Mouse (Mus musculus) lung, adult 18-20 months (tissue): ENCODE results near the gene Glud1.
"Not testable (repeated sequence)": the region's sequence is repeated elsewhere in the genome, so short reads cannot be mapped to it uniquely, and the experiment has no call there.

Experiments
- DNase-seq, 2 experiments: peaks; one replicate each; pipeline ENCODE4 v3.0.0; 2022; ENCODE audit warnings: mixed read lengths in 2 of 2

Glud1 gene

DNA sequence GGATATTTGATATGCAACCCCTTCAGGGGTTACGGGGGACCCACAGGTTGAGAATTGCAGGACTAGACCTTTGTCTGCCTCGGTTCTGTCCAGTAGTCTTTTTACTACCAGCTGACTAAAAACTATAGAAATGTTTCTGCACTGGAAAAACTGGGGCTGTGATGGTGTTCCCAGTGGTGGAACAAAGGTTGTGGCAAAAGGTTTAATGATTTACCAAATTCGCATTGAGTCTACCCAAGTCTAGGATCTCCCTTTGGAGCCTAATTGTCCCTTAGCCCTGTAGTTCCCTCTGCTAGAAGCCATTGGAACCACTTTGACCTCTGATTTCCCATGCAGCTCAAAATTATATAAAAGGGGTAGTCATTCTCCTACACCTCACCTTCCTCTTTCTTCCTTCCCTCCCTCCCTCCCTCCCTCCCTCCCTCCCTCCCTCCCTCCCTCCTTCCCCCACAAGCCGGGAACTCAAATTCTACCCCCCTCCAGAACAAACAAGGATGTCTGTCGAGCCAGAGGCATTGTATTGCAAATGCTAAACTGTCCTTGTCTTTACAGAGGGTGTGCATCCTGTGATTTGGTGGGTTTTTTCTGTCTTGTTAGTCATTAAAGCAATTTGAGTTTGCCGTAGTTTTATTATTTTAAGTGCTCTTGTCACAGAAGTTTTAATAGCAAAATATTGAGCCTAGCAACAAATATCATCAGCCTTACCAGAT, 2.0 kb downstream of the Glud1 start:
- DNase-seq, result no peak

DNA sequence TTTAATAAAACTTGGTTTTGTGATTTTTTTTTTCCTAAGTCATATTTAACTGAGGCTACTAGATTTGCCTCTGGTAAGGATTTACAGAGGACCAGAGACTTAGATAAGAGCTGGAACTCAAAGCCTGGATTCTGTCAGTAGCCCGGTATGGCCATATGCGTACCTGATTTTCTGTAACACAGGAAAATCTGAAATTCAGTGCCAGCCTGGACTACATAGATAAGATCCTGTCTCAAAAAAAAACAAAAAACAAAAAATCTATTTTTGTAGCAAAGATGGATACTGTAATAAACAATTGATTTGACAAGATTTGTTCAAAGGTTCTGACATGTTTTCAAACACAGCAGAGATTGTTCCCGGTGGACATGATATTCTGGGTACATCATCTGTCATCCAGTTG, 3.1 kb downstream of the Glud1 start:
- no peak for DNase-seq

DNA sequence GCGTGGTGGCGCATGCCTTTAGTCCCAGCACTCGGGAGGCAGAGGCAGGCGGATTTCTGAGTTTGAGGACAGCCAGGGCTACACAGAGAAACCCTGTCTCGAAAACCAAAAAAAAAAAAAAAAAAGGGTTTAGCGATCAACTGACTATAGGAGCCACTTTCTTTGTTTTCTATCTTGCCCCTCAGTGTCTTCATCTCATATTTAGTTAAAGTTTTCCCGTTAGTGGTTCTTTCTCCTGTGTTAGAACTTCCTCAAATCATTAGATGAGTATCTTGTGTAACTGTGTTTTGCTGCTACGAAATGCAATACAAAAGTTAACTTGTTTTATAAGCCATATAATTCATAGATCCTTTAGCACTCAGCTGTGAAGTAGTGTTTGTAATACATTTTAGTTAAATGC, 3.9 kb downstream of the Glud1 start:
- DNase-seq, result not testable (repeated sequence)

DNA sequence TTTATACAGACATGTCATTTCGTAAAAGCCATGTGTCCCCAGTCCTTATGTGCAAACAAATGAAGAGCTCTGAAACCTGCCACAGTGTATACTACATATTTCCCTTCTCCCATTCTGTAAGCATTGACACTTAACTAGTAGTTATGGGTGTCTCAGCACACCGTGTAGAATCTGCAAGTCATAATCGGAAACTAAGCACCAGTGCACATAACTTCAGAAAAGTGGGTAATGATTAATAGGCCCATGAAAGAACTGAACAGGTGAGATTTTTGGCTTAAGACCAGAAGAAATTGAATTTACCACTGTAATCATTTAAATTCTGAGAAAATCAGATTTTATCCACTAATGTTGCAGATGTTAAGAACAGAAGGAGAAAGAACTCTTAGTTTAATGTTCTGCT, 4.3 kb downstream of the Glud1 start:
- DNase-seq, result no peak

DNA sequence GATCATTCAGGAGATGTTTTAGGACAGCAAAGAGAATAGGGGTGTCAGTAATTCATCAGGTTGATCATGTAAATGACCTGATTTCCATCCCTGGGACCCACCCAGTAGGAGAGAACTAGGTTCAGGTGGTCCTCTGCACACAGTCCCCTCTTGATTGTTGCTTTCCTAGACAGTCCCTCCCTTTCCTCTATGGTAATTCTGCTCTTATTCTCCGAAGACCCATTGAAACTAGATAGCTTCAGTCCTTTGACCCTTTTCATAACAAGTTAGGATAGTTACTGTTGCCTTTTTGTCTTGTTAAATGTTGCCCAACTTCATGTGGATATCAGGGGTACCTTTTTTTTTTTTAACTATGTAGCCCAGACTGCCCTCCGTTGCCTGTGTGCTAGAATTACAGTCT, 5.8 kb downstream of the Glud1 start:
- DNase-seq, result no peak

DNA sequence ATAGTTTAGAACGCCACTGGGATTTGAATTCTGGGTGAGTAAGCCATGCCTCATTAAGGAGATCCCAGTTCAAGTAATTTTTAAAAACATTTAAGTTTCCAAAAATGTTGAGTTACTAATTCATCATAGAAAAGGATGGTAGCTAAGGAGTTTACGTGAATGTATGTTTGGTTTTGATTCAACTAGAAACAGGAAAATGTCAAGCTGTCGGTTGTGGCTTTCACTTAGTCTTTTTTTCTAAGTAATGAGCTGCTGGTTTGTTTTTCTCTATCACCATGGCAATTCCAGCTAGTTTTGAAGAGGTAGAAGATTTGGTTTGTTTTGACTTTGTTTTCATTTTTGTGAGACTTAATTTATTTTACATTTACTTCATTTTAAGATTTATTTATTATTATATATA, 6.9 kb downstream of the Glud1 start:
- no peak for DNase-seq

DNA sequence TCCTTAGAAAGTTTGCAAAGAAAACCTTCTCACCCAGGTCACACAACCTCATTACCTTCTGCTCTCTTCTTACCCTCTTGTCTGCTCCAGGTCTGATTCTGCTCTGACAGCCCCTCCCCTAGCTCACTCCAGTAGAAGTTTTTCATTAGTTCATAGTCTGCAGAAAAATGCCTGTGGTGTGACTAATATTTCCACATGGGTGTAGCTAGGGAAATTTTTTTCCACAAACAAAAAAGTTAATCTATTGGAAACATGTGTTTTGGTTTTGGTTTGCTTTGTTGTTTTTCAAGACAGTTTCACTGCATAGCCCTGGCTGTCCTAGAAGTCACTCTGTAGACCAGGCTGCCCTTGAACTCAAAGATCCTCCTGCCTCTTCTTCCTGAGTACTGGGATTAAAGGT, 7.6 kb downstream of the Glud1 start:
- no peak for DNase-seq

DNA sequence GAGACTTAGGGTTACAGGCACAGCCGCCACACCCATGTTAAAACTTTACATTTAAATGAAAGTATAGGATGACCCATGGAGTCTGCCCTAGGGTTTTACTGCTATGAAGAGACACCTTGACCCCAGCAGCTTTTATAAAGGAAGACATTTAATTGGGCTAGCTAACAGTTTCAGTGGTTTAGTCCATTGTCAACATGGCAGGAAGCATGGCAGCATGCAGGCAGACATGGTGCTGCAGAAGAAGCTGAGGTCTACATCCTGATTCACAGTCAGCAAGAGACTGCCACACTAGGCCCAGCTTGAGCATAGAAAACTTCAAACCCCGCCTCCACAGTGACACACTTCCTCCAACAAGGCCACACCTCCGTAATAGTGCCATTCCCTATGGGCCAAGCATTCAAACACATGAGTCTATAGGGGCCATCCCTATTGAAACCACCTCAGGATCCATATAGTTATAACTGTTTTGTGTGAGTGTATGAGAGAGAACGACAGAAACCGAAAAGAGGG, 13.1 kb downstream of the Glud1 start:
- DNase-seq, result no peak

DNA sequence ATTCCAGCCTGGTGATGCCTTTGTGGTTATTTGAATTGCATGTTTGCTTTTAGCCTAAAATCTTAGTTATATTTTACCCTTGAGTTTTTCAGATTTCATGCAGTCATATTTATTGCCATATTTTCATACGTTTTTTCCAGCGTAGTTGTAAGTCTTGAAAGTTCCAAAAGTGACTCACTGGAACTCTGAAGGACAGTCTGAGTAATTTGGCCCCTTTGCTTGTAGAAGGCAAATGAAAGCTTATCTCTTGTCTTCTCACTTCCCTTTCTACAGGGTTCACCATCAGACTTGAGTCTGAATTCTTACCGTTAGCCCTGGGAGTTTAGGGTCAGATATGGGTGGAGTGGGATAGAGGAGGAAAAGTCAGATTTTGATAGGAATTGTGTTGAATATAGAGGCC, 16.1 kb downstream of the Glud1 start:
- no peak for DNase-seq

DNA sequence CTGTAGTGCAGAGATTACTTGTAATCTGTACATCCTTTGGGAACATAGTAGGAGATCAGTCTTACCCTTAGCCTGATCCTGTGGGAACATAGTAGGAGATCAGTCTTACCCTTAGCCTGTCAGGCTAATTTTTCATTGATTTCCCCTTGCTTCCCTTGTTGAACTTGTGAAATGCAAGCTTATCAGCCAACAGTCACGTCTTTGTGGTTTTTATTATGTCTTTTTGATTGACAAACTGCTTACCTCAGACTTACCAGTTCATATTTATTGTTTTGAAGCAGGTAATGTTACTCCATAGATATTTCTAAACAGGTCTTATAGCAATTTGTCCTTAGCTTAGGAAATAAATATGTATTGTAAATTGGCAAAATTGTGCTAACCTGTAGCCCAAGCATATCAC, 17.1 kb downstream of the Glud1 start:
- no peak for DNase-seq

DNA sequence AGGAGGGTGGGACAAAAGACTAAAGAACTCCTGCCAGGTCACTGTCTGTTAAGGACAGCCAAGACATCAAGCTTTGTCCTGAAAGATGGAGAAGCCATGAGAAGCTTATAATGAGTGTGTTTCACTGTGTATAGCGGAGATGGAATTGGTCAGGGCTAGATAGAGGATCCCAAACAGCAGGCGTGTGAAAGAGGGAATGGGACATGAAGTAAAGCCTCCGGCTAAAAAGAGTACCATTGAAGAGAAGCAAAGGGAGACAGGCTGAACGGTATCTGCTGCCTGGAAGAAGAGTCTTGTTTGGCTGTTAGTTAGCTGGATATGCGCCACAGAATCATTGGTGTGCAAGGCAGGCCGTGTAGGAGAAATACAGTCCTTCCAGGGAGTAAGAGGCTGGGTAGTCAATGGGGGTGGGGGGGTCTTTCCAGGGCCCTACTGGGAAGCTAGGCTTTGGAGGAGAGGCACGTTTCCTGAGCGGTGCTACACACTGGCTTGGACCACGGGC, 20.2 kb downstream of the Glud1 start:
- DNase-seq, result no peak

DNA sequence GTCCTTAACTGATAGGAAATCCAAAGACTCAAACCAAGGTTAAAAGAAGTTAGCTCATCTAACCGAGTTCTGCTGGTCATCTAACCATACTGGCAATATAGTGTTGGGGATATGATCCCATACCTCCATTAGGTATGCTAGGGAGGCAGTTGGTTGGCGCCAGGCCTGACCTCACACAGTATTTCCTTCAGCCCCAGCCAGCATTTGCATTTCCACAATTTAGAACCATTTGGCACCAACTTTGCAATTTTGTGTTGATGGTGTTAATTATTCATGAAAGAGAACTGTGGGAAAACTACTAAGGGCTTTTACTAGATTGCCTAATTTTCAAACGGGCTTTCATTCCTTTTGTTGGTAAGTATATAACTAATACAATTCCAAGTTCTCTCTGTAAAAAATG, 21.4 kb downstream of the Glud1 start:
- no peak for DNase-seq

DNA sequence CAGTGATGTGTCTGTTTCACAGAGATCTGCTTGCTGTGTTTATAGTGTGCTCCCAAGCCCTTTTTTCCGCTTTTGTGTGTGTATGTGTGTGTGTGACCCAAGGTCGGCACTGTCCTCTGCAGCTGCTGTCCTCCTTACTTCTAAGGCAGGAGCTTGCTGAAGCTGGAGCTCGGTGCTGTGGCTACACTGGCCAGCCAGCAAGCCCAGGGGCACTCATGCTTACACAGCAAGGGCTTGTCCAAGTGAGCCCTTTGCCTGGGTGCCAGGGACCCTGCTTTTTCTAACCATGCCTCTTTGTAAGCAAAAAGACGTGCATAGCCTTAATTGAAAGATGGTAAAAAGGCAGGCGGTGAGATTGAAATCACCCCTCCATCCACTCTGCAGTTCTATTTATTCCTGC, 21.9 kb downstream of the Glud1 start:
- DNase-seq, result no peak

DNA sequence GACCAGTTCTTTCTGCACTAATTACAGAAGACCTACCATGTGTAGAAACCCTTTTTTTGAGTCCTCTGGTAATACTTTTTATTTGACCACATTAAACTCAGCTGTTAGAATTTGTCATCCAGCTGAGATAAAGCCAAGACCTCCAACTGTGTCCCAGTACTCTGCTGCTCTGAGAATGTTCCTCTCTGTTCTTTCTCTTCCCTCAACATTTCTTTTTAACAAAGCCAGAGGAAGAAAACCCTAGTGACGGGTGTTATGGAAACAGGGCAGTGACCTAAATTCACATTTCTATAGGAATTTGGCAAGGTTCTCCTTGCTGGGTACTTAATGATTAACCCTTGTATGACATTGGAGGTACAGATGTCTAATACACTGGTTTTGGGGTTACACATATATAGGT, 28.9 kb downstream of the Glud1 start:
- no peak for DNase-seq

DNA sequence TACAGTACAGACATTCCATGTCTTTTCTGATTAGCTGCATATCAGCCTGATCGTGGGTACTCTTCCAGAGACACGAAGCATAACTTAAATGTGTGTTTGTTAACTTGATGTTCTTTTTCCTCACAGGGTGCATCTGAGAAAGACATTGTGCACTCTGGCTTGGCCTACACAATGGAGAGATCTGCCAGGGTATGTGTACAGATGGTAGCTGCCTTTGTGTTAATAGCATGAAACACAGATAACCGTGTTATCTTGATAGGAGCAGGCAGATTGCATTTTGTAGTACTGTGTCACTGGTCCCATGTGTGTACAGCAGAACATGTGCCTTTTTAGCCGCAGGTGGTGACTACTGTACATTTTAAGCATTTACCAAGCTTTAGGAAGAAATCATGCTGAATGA, 31.5 kb downstream of the Glud1 start:
- DNase-seq, result no peak

DNA sequence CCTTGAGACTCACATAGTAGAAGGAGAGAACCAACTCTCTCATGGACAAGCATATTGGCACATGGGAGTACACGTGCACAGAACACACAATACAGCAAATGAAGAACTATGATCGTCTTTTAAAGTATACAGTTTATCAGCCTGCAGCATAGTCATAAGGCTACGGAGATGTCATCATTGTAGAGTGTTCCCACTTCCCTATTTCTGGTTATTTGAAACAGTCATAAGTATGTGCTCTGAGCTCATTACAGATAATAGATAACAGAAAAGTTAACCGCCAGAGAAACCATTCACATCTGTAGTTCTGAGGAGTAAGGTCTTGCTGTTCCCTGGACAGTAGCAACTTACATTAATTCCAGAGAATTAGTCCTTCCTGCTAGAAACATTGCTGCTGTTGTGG, 32.6 kb downstream of the Glud1 start:
- no peak for DNase-seq

DNA sequence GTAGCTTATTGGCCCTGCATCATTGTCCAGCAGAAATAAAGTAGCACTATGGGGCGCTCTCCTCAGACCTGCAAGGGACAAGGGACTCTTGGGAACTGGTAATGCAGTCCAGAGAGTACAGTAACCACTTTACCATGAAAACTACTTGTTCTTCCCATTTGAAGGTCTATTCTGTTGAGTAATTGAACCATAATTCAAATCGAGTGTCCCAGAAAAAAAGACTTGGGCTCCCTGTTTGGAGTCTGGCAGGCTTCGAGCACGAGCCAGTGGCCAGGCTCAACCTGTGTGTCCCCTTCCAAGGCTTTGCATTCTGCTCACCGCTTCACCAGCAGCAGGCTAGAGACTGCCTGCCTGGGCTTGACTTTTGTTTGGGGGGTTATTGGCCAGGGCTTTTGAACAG, 33.8 kb downstream of the Glud1 start:
- DNase-seq, result no peak

DNA sequence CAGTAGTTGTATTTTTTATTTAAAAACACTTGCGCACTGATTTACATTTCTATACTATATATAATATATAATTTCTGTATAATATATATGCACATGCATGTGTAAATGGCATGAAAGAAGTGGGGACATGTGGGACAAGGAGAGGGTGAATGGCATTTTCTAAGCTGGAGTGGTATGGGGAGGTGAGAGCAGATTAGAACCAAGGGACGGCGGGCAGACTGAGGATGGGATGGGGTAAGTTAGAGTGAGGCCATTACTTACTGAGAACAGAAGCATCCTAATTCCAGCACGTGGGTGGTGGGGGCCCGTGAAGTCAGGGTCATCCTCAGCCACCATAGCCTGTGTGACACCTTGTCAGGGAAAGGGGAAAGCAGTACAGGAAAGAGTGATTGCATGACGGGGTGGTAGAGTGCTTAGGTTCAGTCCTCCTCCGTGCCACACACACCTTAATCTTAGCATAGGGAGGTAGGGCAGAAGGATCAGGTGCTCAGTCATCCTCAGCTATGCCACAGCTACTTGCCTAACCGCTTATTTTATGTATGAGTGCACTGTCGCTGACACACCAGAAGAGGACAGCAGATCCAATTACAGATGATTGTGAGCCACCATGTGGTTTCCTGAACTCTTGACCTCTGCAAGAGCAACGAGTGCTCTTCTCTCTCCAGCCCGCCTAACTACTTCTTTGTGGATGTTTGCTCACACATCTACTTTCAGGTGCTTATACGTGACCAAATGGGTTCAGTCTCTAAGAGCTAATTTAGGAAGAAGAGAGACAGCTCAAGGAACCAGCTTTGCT, 35.4 kb downstream of the Glud1 start:
- DNase-seq, result peak; percentile 24 to 56

DNA sequence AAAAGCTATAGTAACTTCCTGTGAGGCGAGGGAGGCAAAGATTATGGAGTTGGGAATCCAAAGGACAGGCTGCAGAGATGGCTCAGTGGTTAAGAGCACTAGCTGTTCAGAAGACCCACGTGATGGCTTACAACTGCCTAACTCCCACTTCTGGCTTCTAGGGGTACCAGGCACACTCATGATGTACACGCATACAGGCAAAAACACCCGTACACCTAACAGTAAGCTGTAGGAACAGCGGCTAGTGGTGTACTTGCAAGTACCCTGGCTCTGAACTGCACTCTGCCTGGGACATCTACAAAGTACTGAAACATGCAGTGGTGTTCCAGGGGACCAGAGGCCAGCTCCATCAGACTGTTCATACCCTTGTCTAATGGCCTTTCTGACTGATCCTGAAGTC, 36.6 kb downstream of the Glud1 start:
- no peak for DNase-seq

DNA sequence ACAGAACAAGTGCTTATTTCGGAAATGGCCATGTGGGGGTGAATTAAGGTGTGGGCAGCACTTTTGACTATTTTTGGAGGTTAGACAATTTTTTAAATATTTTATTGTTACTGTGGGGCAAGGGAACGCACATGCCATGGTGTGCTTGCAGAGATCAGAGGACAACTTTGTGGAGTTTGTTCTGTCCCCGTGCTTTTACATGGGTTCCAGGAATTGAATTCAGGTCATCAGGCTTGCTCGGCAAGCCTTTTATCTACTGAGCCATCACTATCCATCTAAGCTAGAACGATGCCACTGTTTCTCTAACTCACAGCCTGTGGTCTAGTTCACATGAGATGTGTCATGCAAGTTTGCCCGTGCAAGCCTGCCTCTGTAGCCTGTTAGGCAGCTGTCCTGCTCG, 37.8 kb downstream of the Glud1 start:
- DNase-seq, result no peak

DNA sequence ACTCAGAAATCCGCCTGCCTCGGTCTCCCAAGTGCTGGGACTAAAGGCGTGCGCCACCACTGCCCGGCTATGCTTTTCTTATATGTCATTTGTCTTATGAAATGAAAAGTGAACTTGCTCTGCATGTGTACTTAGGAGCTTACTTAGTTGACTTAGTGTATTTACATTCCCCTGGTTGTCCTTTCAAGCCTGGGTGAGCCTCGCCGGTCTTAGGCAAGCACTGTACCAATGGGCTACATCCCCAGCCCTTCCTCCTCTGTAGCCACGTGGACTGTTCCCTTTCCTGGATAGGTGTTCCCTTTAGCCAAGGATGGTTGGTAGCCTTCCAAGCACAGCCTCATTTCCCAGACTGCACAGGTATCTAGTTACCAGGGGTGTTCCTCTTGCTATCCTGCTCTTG, 38.5 kb downstream of the Glud1 start:
- DNase-seq, result peak; percentile 81 to 88

DNA sequence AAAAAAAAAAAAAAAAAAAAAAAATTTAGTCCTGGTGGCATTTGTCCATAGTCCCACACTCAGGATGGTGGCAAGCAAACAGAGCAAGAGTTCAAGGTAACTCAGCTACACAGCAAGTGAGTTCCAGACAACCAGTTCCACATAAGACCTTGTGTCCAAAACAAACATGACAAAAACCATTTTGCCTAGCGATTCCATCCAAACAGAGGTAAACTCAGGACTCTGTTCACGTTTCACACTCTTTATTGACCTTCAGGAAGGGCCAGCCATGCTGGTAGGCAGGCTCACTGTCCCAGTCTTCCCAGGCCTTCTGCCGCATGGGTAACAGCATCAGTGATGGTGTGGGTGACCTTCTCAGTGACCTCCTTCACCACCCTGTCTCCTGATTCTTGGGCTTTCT, 41.1 kb downstream of the Glud1 start:
- DNase-seq, result no peak

DNA sequence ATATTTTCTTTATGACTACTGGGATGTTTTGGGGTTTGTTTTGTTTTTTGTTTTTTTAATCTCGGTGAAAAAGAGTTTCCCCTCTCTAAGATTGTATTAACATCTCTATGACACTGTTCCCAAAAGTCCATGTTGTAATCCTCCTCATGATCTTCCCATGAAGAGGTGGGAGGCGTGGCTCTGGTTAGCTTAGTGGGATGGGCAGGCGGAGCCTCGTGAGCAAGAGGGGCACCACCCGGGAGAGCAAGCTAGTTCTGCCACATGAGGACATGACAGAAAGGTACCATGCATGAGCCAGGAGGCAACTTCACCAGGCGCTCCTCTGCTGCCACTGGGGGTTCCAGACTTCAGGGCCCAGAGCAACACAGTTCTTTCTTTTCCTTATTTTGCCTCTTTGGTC, 42.0 kb downstream of the Glud1 start:
- no peak for DNase-seq

DNA sequence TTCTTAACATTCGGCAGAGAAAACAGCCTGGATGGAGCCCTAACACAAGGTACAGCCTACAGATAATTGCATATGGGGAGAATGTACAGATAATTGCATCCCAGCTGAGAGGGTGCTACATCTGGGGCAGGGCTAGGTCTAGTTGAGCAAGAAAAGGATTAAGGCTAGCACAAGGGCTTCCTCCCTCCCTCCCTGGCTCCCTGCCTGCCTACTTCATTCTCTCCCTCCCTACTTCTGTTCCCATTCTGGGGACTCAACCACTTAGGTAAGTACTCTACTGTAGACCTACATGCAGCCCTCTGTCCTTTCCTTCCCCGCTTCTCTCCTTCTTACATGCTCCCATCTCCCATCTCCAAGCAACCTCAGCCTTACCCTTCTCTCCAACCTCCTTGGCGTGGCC, 42.8 kb downstream of the Glud1 start:
- DNase-seq, result peak; percentile 73 to 77
